Mouse (Mus musculus) megakaryocyte, embryonic 14.5 days (primary cell): ENCODE data around the gene Babam2. TPM values are rescaled to one million over a fixed set of nuclear protein-coding genes. Genes with fewer than 3 reads are reported as not detected.

Experiments used
- H3K27me3 ChIP-seq: replicated peaks from 2 replicates; pipeline ENCODE3; 2012; ENCODE audit warnings: inconsistent platforms
- H3K36me3 ChIP-seq: replicated peaks from 2 replicates; pipeline ENCODE3; 2012; ENCODE audit warnings: low read length, inconsistent platforms, mixed read lengths
- H3K4me1 ChIP-seq: 2 replicates; pipeline ENCODE4 v1.6.1; 2012; ENCODE audit warnings: inconsistent platforms
- H3K4me3 ChIP-seq: replicated peaks from 2 replicates; pipeline ENCODE3; 2012; ENCODE audit warnings: moderate library complexity, mild to moderate bottlenecking, inconsistent platforms
- H3K9me3 ChIP-seq: 2 replicates; pipeline ENCODE4 v1.6.1; 2012; ENCODE audit warnings: inconsistent platforms
- FLI1 ChIP-seq: IDR thresholded peaks from 2 replicates; pipeline ENCODE4 v1.6.1; 2012; ENCODE audit warnings: low read length, inconsistent platforms, mixed read lengths
- GATA1 ChIP-seq: IDR thresholded peaks from 3 replicates; pipeline ENCODE4 v1.6.1; 2012; ENCODE audit warnings: mixed read lengths, low read length, inconsistent platforms, borderline replicate concordance
- polyA plus RNA-seq: library from polyadenylated mRNA; stranded (reverse); fragments of >175 nt; gene quantifications from 2 replicates; pipeline ENCODE4 v1.2.3, GENCODE M21; 2012; ENCODE audit warnings: low replicate concordance; ENCODE audit not compliant: insufficient read depth

Gene Babam2
- polyA plus RNA-seq, 1 experiment, result 87.2 TPM

DNA sequence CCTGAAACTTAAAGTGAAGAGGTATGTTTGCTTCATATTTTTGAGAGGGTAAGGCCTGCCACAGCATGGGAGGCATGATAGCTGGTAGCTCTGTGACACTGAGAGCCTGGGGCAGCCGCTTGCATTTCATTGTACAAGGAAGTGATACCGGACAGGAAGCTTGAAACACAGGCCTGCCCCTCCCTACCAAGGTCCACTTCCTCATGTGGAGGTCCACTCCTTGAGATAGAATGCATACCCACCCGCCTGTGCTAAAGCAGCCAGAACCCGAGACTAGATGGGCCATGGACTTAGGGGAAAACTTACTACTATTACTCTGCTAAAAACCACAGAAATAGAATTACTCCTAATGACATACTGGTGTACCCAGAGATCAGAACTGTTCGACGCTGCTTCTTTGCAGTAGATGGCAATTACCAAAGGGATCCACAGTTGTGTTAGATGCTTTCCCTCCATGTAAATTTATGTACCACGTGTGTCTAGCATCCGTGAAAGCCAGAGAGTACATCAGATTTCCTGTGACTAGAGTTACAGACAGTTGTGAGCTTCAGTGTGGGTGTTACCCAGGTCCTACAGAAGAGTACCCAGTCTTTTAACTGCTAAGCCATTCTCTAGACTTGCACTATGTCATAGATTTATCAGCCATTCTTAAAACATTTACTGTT, 173.5 kb downstream of the Babam2 start:
- Histone ChIP-seq H3K9me3 (no peaks in the 10 kb centered on the region), H3K36me3 (no peaks in the 10 kb centered on the region), H3K4me3 (no peak overlapping the region), H3K4me1 (peaks cover 25% of the 10 kb centered on the region), H3K27me3 (no peaks in the 10 kb centered on the region)
- TF ChIP-seq FLI1 (no peak), GATA1 (no peak)

DNA sequence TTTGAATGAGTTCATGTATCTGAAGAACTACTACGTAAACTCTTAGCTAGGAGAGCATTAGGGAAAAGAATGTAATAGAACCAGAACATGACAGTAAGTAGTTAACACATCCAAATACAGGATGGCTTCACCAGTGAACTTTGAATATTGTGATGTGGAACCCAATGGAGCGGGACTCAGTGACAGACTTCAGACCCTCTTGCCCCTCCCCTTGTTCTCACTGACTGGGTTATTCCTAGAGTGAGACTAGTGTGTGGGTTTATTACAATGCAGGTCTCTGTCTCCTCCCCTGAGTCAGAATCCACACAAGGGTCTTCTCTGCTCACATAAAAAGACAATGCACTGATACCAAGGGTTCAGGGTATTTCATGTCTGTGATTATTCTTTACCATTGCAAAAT, 175.8 kb downstream of the Babam2 start:
- Histone ChIP-seq H3K4me3 (no peak overlapping the region), H3K4me1 (peaks cover 33% of the 10 kb centered on the region), H3K36me3 (no peaks in the 10 kb centered on the region), H3K27me3 (no peaks in the 10 kb centered on the region), H3K9me3 (no peaks in the 10 kb centered on the region)
- no peak for TF ChIP-seq GATA1
- TF ChIP-seq FLI1, result no peak

DNA sequence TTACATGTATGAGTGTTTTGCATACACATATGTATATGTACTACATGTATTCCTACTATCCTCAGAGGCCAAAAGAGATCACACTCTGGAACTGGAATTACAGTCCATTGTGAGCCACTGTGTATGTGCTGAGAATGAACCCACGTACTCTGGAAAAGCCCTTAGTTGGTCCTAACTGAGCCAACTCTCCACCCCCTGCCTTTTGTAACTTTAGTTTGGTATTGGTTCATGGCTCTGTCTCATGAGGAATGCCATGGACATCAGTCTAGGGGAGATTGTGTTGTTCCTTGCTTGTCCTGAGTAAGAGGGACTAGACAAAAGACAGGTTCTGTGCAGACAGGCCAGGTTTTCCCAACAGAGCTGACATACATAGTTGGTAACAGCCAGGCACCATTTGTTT, 177.1 kb downstream of the Babam2 start:
- TF ChIP-seq FLI1 (no peak), GATA1 (no peak)
- no peaks in the 10 kb centered on the region for H3K36me3 ChIP-seq
- peaks cover 33% of the 10 kb centered on the region for H3K4me1 ChIP-seq
- H3K4me3 ChIP-seq, result no peak overlapping the region
- no peaks in the 10 kb centered on the region for H3K9me3 ChIP-seq
- H3K27me3 ChIP-seq, result no peaks in the 10 kb centered on the region

DNA sequence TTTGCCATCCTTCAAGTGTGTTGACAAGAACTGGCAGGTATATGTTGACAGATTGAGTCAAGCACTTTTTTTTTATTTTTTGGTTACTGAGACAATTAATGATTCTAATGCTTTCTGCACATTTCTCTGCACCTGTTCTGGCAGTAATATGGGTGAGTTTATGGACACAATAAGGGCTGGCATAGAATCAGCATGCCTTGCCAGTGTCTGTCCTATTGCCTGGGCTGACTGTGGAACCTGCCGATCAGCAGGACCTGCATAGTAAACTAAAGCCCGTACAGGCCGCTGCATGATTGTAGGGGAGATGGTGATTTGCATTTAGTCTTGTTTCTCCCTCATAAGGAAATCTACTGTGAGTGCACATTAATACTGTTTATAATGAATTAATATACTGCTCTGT, 178.0 kb downstream of the Babam2 start:
- Histone ChIP-seq H3K36me3 (no peaks in the 10 kb centered on the region), H3K9me3 (no peaks in the 10 kb centered on the region), H3K4me3 (no peak overlapping the region), H3K4me1 (peaks cover 30% of the 10 kb centered on the region), H3K27me3 (no peaks in the 10 kb centered on the region)
- no peak for TF ChIP-seq FLI1
- TF ChIP-seq GATA1, result no peak

DNA sequence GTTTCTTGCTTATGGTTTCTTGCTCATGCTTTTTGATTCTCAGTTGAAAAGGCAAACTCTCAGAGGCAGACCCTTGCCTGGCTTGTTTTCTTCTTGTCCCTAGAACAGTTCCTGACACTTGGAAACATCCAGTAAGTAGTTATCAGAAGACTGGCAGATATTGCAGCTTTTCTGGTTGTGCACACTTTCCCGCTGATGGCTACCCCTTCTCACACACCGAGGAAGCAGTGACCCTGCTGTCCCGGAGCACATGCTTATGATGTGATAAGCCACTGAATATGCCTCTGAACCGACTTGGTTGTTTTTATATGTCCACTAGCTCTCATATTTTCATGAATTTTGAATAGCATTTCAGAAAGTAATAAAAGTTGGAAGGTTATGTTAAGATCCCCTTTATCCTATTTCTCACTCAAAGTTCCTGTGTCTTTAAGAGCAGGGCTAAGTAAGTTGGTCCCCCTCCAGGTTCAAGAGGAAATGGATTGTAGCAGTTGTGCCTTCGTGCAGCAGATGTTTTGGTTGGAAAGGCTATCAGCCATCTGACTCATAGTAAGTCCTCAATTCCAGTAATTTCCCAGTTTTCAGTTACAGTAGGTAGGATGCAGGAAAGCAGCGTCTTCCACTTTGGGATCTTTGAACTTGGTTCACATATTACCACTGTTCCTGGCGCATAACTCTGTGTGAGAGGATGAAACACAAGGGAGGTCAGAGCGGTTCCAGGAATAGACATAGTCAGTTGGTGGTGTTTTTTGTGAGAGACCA, 178.9 kb downstream of the Babam2 start:
- Histone ChIP-seq H3K4me3 (no peak overlapping the region), H3K27me3 (no peaks in the 10 kb centered on the region), H3K9me3 (no peaks in the 10 kb centered on the region), H3K4me1 (peaks cover 29% of the 10 kb centered on the region), H3K36me3 (no peaks in the 10 kb centered on the region)
- no peak for TF ChIP-seq GATA1
- no peak for TF ChIP-seq FLI1

DNA sequence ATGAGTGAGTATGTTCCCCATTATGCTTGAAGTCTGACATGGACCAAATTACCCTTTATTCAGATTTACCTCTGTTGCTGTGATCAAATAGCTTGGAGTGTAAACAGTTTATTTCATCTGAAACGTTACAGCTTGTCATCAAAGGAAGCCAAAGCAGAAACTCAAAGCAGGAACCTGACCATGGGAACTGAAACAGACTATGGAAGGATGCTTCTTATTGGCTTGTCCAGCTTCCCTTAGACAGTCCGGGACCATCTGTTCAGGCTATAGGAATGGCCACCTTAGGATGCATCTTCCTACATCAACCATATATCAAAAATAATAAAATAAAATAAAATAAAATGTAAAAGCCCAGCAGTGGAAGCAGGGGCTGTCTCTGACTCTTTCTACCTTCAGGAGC, 183.0 kb downstream of the Babam2 start:
- Histone ChIP-seq H3K27me3 (no peaks in the 10 kb centered on the region), H3K4me3 (no peak overlapping the region)
- TF ChIP-seq GATA1 (no peak), FLI1 (no peak)

DNA sequence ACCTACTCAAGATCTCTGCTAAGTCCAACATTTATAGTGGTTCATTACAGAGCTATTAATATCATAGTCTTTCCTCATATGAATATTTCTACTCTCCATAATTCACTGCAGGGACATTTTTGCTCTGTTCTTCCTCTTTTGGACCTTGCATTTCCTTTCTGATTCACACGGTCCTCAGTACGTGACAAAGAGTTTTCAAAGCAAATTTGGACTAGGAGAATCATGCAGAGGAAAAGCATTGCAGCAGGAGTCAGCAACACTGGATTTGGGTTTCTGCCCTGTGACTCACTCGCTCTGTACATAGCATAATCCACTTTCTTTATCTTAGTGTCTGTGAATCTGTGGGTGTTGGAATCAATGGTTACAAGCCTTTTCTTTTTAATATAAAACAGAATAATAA, 184.8 kb downstream of the Babam2 start:
- no peaks in the 10 kb centered on the region for H3K27me3 ChIP-seq
- H3K9me3 ChIP-seq, result no peaks in the 10 kb centered on the region
- peaks cover 29% of the 10 kb centered on the region for H3K4me1 ChIP-seq
- H3K36me3 ChIP-seq, result no peaks in the 10 kb centered on the region
- no peak overlapping the region for H3K4me3 ChIP-seq
- TF ChIP-seq FLI1 (no peak), GATA1 (no peak)

More for the DNA sequence above, 183.0 kb downstream of the Babam2 start:
- Histone ChIP-seq H3K4me1 (peaks cover 39% of the 10 kb centered on the region), H3K36me3 (no peaks in the 10 kb centered on the region), H3K9me3 (no peaks in the 10 kb centered on the region)

DNA sequence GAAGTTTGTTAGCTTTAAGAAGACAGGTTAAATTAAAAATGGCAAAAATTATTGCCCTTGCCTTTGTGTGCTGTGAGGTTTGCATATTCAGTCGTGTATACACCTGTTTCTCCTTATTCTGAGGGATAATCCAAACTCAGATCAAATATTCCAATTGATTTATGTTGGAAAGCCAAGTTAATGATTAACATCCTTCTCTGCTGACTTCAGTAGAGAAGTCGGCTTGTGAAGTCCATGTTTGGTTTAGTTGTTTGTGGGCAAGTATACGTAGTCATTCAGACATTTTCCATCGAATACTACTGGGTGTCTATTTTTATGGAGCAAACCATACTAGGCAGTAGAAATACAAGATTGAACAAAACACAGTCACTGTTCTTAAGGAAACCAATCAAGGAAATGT, 187.5 kb downstream of the Babam2 start:
- Histone ChIP-seq H3K4me3 (no peak overlapping the region), H3K4me1 (peaks cover 35% of the 10 kb centered on the region), H3K9me3 (no peaks in the 10 kb centered on the region), H3K27me3 (no peaks in the 10 kb centered on the region), H3K36me3 (peaks cover 3% of the 10 kb centered on the region)
- TF ChIP-seq GATA1 (no peak), FLI1 (no peak)

DNA sequence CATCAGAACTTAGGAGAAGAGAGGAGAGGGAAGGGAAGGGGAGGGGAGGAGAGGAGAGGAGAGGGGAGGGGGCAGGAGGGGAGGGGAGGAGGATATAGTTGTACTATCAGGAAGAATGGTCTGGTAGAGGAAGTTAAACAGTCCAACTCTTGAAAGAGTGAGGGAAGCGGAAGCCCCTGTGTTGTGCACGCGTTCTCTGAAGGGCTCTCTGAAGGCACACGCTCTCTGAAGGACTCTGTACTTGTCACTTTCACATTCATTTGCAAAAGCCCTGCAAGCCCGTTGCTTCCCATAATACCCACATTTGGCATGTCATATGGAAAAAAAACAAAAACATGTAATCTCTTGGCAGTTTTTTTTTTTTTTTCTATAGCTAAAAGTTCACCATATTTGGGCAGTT, 190.1 kb downstream of the Babam2 start:
- H3K4me1 ChIP-seq, result peaks cover 19% of the 10 kb centered on the region
- no peaks in the 10 kb centered on the region for H3K27me3 ChIP-seq
- peak overlapping the region; percentile 24 for H3K4me3 ChIP-seq
- TF ChIP-seq GATA1, result no peak
- TF ChIP-seq FLI1, result no peak
- H3K36me3 ChIP-seq, result peaks cover 3% of the 10 kb centered on the region
- no peaks in the 10 kb centered on the region for H3K9me3 ChIP-seq

DNA sequence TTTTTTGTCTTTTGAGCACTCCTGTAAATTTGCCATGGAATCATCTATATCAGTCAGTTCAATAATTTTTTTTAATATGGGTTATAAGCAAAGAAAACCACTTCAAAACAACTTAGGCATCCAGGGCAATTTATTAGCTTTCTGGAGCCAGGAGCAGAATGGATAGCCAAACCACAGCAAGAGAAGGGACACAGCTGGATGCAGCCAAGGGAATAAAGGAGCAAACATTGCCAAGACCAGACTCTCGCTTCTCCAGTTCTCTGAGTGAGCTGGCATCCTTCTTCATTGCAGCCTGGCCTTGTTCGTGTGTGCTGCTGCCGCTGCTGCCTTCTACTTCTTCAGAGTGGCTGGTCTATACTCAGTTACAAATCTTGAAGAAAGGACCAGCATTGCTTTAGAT, 190.9 kb downstream of the Babam2 start:
- peaks cover 13% of the 10 kb centered on the region; the same call in 1 of the 2 replicates for H3K4me1 ChIP-seq
- no peaks in the 10 kb centered on the region for H3K27me3 ChIP-seq
- TF ChIP-seq GATA1, result no peak
- no peak for TF ChIP-seq FLI1
- no peak overlapping the region for H3K4me3 ChIP-seq
- H3K9me3 ChIP-seq, result no peaks in the 10 kb centered on the region
- H3K36me3 ChIP-seq, result peaks cover 3% of the 10 kb centered on the region
